Mouse (Mus musculus) spleen, adult 2 months (tissue): ENCODE data around the gene Ifi205.

Source experiments
- CTCF ChIP-seq: fragments of 200-500 bp; IDR thresholded peaks from 2 replicates; pipeline ENCODE4 v1.5.1; 2011; ENCODE audit warnings: mild to moderate bottlenecking, inconsistent platforms; ENCODE audit not compliant: insufficient read depth, insufficient read length, insufficient replicate concordance; ENCODE audit errors: extremely low read depth
- POLR2A ChIP-seq: fragments of 200-500 bp; IDR thresholded peaks from 2 replicates; pipeline ENCODE4 v1.6.1; 2011; ENCODE audit warnings: low read depth, low read length, inconsistent platforms

DNA sequence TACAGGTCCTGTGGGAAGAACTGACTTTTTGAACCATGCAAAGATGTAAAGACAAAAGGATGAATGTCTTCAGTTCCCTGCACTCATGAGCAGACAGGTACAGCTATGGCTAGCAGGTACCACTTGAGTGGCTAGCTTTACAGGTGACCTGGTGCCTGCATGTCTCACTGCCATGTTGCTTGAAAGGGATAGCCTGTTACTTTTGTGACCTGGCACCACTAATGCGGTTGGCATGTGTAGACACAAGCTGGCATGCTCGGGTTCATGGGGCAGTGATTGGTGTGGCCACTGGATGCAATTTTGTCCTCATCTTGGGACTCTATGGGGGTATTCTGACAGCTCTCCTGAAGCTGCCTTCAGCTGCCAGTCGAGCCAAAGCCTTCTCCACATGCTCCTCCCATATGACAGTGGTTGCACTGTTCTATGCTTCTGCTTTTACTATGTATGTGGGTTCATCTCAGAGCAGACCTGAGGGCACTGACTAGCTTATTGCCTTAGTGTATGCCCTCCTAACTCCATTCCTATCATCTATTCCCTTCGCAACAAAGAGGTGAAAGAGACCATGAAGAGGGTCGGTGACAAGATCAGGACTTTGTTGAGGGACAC lies 20.4 kb upstream of the Ifi205 start:
- TF ChIP-seq CTCF (no peak), POLR2A (no peak)
